Mouse (Mus musculus): ENCODE measurements at regions not wholly inside any gene's neighbourhood (a gene's known extent, or its start where the extent isn't known, plus 50 kb on each side); places are given as distances from the start of the nearest gene placed in this dataset.
"Not testable (repeated sequence)": the region's sequence is repeated elsewhere in the genome, so short reads cannot be mapped to it uniquely, and the experiment has no call there.

GRCm38 (mm10) chr3:8022654-8023053 is 1402.4 kb upstream of the 1700008P02Rik start:
- peaks cover 3% of the 10 kb centered on the region; the same call in 1 of the 2 replicates for H3K9me3 ChIP-seq (ENCODE audit: control insufficient read depth, low read length)
- no peak for ATAC-seq
- no peak overlapping the region for H3K4me3 ChIP-seq (ENCODE audit: low read length)
- no peaks in the 10 kb centered on the region for H3K4me1 ChIP-seq (ENCODE audit: control insufficient read depth, insufficient read depth, low read depth, low read length)
- no peak overlapping the region for H3K9ac ChIP-seq (ENCODE audit: low read depth, low read length)
- no peak overlapping the region for H3K4me2 ChIP-seq (ENCODE audit: low read length)
- no peaks in the 10 kb centered on the region for H3K36me3 ChIP-seq (ENCODE audit: control insufficient read depth, insufficient read depth, low read length)
- H3K27ac ChIP-seq (ENCODE audit: low read depth, low read length): no peak overlapping the region
- H3K27me3 ChIP-seq (replicated peaks; ENCODE audit: control insufficient read depth, insufficient read depth, low read length): no peaks in the 10 kb centered on the region
- 76% methylated on average over 10 of the region's 10 CpGs for WGBS

GRCm38 (mm10) chr3:8017489-8017888 is 1397.2 kb upstream of the 1700008P02Rik start:
- WGBS: 73% methylated on average over 3 of the region's 3 CpGs
- Histone ChIP-seq H3K36me3 (ENCODE audit: control insufficient read depth, insufficient read depth, low read length) (no peaks in the 10 kb centered on the region), H3K4me3 (ENCODE audit: low read length) (no peak overlapping the region), H3K27ac (ENCODE audit: low read depth, low read length) (no peak overlapping the region), H3K9me3 (ENCODE audit: control insufficient read depth, low read length) (peaks cover 3% of the 10 kb centered on the region; the same call in 1 of the 2 replicates), H3K4me1 (ENCODE audit: control insufficient read depth, insufficient read depth, low read depth, low read length) (no peaks in the 10 kb centered on the region), H3K27me3 (replicated peaks; ENCODE audit: control insufficient read depth, insufficient read depth, low read length) (no peaks in the 10 kb centered on the region), H3K4me2 (ENCODE audit: low read length) (no peak overlapping the region), H3K9ac (ENCODE audit: low read depth, low read length) (no peak overlapping the region)
- no peak for ATAC-seq

- peaks cover 3% of the 10 kb centered on the region; the same call in 1 of the 2 replicates for H3K9me3 ChIP-seq (ENCODE audit: control insufficient read depth, low read length)
- no peak overlapping the region for H3K4me2 ChIP-seq (ENCODE audit: low read length)
- H3K36me3 ChIP-seq (ENCODE audit: control insufficient read depth, insufficient read depth, low read length): no peaks in the 10 kb centered on the region
- H3K9ac ChIP-seq (ENCODE audit: low read depth, low read length): no peak overlapping the region
- H3K4me1 ChIP-seq (ENCODE audit: control insufficient read depth, insufficient read depth, low read depth, low read length): no peaks in the 10 kb centered on the region
- no peak overlapping the region for H3K4me3 ChIP-seq (ENCODE audit: low read length)
- H3K27ac ChIP-seq (ENCODE audit: low read depth, low read length): no peak overlapping the region
- H3K27me3 ChIP-seq (replicated peaks; ENCODE audit: control insufficient read depth, insufficient read depth, low read length): no peaks in the 10 kb centered on the region
- ATAC-seq: peak; percentile 72
Measured at GRCm38 (mm10) chr3:8016945-8017344, 1396.7 kb upstream of the 1700008P02Rik start.

- WGBS: 89% methylated on average over 4 of the region's 4 CpGs
- Histone ChIP-seq H3K4me2 (ENCODE audit: low read length) (no peak overlapping the region), H3K4me3 (ENCODE audit: low read length) (no peak overlapping the region), H3K9me3 (ENCODE audit: control insufficient read depth, low read length) (no peaks in the 10 kb centered on the region), H3K9ac (ENCODE audit: low read depth, low read length) (no peak overlapping the region), H3K36me3 (ENCODE audit: control insufficient read depth, insufficient read depth, low read length) (no peaks in the 10 kb centered on the region), H3K27me3 (replicated peaks; ENCODE audit: control insufficient read depth, insufficient read depth, low read length) (no peaks in the 10 kb centered on the region), H3K27ac (ENCODE audit: low read depth, low read length) (no peak overlapping the region), H3K4me1 (ENCODE audit: control insufficient read depth, insufficient read depth, low read depth, low read length) (no peaks in the 10 kb centered on the region)
- no peak for ATAC-seq
Measured at GRCm38 (mm10) chr3:8009966-8010365, 1389.7 kb upstream of the 1700008P02Rik start.

DNA sequence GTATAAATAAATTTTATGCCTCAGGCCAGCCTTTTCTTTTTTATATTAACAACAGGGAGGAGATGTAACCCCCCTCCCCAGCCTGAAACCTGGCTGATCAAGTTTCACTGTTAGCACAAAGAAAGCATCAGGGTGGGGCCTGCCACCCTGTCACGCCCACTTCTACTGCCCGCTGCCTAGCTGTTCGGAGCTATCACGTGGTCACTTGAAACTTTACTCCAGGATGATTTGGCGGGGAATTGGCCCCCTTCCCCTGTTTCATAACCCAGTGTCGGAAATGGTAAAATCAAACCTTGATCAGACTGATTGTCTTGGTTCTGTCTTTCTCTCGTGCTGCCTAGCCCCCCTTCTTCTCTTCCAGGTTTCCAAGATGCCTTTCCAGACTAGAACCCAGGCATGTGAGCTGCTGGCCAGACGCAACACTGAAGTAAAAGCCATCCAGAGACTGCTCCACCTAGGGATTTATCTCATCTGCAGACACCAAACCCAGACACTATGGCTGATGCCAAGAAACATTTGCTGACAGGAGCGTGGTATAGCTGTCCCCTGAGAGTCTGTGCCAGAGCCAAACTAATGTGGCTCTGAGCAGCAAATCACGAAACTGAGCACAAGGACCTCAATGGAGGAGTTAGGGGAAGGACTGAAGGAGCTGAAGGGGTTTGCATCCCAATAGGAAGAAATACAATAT is 1386.6 kb upstream of the 1700008P02Rik start:
- Histone ChIP-seq H3K9ac (ENCODE audit: low read depth, low read length) (no peak overlapping the region), H3K9me3 (ENCODE audit: control insufficient read depth, low read length) (no peaks in the 10 kb centered on the region), H3K4me1 (ENCODE audit: control insufficient read depth, insufficient read depth, low read depth, low read length) (no peaks in the 10 kb centered on the region), H3K4me3 (ENCODE audit: low read length) (no peak overlapping the region), H3K27me3 (replicated peaks; ENCODE audit: control insufficient read depth, insufficient read depth, low read length) (no peaks in the 10 kb centered on the region), H3K4me2 (ENCODE audit: low read length) (no peak overlapping the region), H3K27ac (ENCODE audit: low read depth, low read length) (no peak overlapping the region), H3K36me3 (ENCODE audit: control insufficient read depth, insufficient read depth, low read length) (no peaks in the 10 kb centered on the region)
- ATAC-seq: no peak
- WGBS: 79% methylated on average over 10 of the region's 10 CpGs

DNA sequence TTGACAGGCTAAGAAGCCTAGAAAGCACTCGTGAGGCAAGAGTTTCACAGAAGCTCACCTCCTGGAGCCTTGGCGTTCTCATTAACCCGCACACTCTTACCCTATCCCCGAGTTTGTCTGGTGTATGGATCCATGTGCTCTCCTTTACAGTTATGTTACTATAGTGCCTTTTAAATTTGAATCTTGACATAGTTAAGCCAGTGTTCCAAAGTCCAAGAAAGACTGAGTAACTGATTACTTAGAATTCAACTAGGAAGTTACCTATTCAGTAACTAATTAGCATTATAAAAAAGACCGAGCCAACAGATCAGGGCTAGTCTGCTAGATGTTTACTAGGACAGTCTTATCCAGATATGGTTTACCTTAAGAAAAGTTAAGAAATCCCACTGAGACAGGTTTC is 1386.0 kb upstream of the 1700008P02Rik start:
- H3K4me1 ChIP-seq (ENCODE audit: control insufficient read depth, insufficient read depth, low read depth, low read length): no peaks in the 10 kb centered on the region
- no peak for ATAC-seq
- no peak overlapping the region for H3K27ac ChIP-seq (ENCODE audit: low read depth, low read length)
- WGBS: 79% methylated on average over 5 of the region's 5 CpGs
- H3K36me3 ChIP-seq (ENCODE audit: control insufficient read depth, insufficient read depth, low read length): no peaks in the 10 kb centered on the region
- H3K4me2 ChIP-seq (ENCODE audit: low read length): no peak overlapping the region
- no peak overlapping the region for H3K9ac ChIP-seq (ENCODE audit: low read depth, low read length)
- H3K27me3 ChIP-seq (replicated peaks; ENCODE audit: control insufficient read depth, insufficient read depth, low read length): no peaks in the 10 kb centered on the region
- no peak overlapping the region for H3K4me3 ChIP-seq (ENCODE audit: low read length)
- H3K9me3 ChIP-seq (ENCODE audit: control insufficient read depth, low read length): no peaks in the 10 kb centered on the region

DNA sequence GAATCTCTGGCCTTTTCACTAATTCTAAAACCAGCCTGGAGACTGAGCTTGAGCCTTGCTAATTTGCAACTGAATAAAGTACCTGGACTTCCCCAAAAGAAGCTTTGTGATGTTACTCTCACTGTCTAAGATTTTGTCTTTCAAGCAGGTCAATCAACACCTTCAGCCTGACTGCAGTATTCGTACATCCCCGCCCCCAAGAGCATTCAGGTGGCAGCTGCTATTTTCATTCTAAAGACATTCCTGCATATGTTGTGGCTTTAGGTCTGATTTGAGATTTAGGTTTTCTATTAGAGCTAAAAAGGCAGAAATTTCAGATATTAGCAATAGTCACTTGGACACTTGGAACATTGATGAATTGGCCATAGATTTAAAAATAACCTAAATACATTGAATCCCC is 1385.4 kb upstream of the 1700008P02Rik start:
- H3K4me1 ChIP-seq (ENCODE audit: control insufficient read depth, insufficient read depth, low read depth, low read length); H3K9ac ChIP-seq (ENCODE audit: low read depth, low read length); H3K4me2 ChIP-seq (ENCODE audit: low read length); H3K27me3 ChIP-seq (replicated peaks; ENCODE audit: control insufficient read depth, insufficient read depth, low read length); H3K36me3 ChIP-seq (ENCODE audit: control insufficient read depth, insufficient read depth, low read length); H3K9me3 ChIP-seq (ENCODE audit: control insufficient read depth, low read length); H3K4me3 ChIP-seq (ENCODE audit: low read length); ATAC-seq; H3K27ac ChIP-seq (ENCODE audit: low read depth, low read length): not testable (repeated sequence)
- 77% methylated on average over 2 of the region's 2 CpGs for WGBS

DNA sequence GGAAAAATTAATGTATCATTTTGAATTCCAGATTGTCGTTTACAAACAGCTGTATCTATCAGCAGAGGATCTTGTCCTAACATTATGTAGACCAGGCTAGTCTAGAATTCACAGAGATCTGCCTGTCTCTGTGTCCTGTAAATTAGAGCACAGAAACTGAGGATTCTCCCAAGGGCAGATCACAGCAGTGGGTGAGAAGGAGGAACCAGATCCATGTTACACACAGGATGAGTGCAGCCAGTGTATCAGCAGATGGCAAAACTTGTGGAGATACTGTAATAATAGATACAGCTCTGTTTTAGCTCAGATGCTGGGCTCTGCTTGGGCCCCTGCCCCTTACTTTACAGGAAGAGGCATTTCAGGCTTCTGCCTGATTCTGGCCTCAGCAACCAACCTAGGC is 1384.0 kb upstream of the 1700008P02Rik start:
- no peaks in the 10 kb centered on the region for H3K27me3 ChIP-seq (replicated peaks; ENCODE audit: control insufficient read depth, insufficient read depth, low read length)

DNA sequence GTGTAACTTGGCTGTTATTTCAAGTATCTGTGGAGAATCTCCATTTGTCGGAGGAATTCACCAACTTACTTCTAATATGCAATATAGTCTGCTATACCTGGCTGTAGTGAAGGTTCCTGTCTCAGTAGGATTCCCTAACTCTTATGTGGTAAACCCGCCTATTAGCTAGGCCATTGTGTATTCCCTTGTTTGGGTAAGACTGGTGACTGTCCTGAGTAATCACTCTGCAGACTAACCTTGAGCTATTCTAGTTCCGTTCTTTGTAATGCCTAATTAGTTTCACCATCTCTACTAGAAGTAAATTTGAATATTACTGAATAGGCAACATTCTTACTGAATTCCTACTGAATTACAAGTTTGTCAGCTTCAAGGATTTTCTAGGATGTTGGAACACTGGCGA is 1380.8 kb upstream of the 1700008P02Rik start:
- Histone ChIP-seq H3K27me3 (replicated peaks; ENCODE audit: control insufficient read depth, insufficient read depth, low read length) (no peaks in the 10 kb centered on the region), H3K36me3 (ENCODE audit: control insufficient read depth, insufficient read depth, low read length) (no peaks in the 10 kb centered on the region), H3K4me1 (ENCODE audit: control insufficient read depth, insufficient read depth, low read depth, low read length) (no peaks in the 10 kb centered on the region), H3K4me3 (ENCODE audit: low read length) (no peak overlapping the region), H3K4me2 (ENCODE audit: low read length) (no peak overlapping the region), H3K9ac (ENCODE audit: low read depth, low read length) (no peak overlapping the region), H3K9me3 (ENCODE audit: control insufficient read depth, low read length) (no peaks in the 10 kb centered on the region), H3K27ac (ENCODE audit: low read depth, low read length) (no peak overlapping the region)
- ATAC-seq: no peak
- WGBS: 84% methylated on average over 4 of the region's 4 CpGs

More for the DNA sequence above, 1384.0 kb upstream of the 1700008P02Rik start:
- Histone ChIP-seq H3K4me2 (ENCODE audit: low read length) (no peak overlapping the region), H3K9me3 (ENCODE audit: control insufficient read depth, low read length) (no peaks in the 10 kb centered on the region), H3K9ac (ENCODE audit: low read depth, low read length) (no peak overlapping the region), H3K27ac (ENCODE audit: low read depth, low read length) (no peak overlapping the region), H3K36me3 (ENCODE audit: control insufficient read depth, insufficient read depth, low read length) (no peaks in the 10 kb centered on the region), H3K4me1 (ENCODE audit: control insufficient read depth, insufficient read depth, low read depth, low read length) (no peaks in the 10 kb centered on the region), H3K4me3 (ENCODE audit: low read length) (no peak overlapping the region)
- no peak for ATAC-seq
- 90% methylated on average over 1 of the region's 1 CpGs for WGBS

DNA sequence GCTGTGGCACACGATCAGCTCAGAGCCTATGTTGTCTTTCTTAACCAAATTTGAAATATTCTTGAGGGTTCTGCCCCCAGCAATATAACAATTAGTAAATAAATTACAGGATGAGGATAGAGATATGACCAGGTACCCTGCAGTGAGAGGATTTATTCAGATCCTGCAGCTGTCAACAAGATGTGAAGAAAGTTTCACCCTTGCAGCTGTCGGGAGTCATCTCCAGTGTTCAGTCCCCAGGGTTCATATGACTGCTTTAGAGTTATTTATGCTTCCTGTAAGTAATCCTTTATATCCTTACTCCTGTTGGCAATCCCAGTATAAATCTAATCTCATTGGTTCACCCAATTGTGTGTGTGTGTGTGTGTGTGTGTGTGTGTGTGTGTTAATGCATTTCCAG is 1372.1 kb upstream of the 1700008P02Rik start:
- no peak overlapping the region for H3K4me3 ChIP-seq (ENCODE audit: low read length)
- H3K9ac ChIP-seq (ENCODE audit: low read depth, low read length): no peak overlapping the region
- H3K4me2 ChIP-seq (ENCODE audit: low read length): no peak overlapping the region
- no peaks in the 10 kb centered on the region for H3K36me3 ChIP-seq (ENCODE audit: control insufficient read depth, insufficient read depth, low read length)
- H3K9me3 ChIP-seq (ENCODE audit: control insufficient read depth, low read length): no peaks in the 10 kb centered on the region
- H3K27ac ChIP-seq (ENCODE audit: low read depth, low read length): no peak overlapping the region
- no peaks in the 10 kb centered on the region for H3K27me3 ChIP-seq (replicated peaks; ENCODE audit: control insufficient read depth, insufficient read depth, low read length)
- WGBS: 86% methylated on average over 2 of the region's 2 CpGs
- no peak for ATAC-seq
- no peaks in the 10 kb centered on the region for H3K4me1 ChIP-seq (ENCODE audit: control insufficient read depth, insufficient read depth, low read depth, low read length)
